Mouse (Mus musculus) embryonic fibroblast, embryonic 13.5 days (primary cell): Measurements from ENCODE around the gene Tuba1c. TPM values are rescaled to one million over a fixed set of nuclear protein-coding genes. Genes with fewer than 3 reads are reported as not detected.
"Not testable (repeated sequence)": the region's sequence is repeated elsewhere in the genome, so short reads cannot be mapped to it uniquely, and the experiment has no call there.

Experiments
- H3K27ac ChIP-seq: 2 replicates; pipeline ENCODE4 v1.5.1; 2012; ENCODE audit warnings: low read length, control low read depth, inconsistent platforms; ENCODE audit not compliant: insufficient read depth
- H3K4me1 ChIP-seq: 2 replicates; pipeline ENCODE4 v1.6.1; 2011; ENCODE audit warnings: low read length; ENCODE audit not compliant: control insufficient read depth, insufficient read depth
- H3K4me3 ChIP-seq: 2 replicates; pipeline ENCODE4 v1.5.1; 2011; ENCODE audit warnings: mild to moderate bottlenecking, control low read depth, low read length; ENCODE audit not compliant: insufficient read depth
- CTCF ChIP-seq: IDR thresholded peaks from 2 replicates; pipeline ENCODE4 v1.5.1; 2011; ENCODE audit warnings: mild to moderate bottlenecking, control low read depth, low read length, moderate library complexity, borderline replicate concordance; ENCODE audit not compliant: insufficient read depth
- POLR2A ChIP-seq: IDR thresholded peaks from 2 replicates; pipeline ENCODE4 v1.6.1; 2011; ENCODE audit warnings: low read depth, mild to moderate bottlenecking, control low read depth, low read length, moderate library complexity
- polyA plus RNA-seq: library from polyadenylated mRNA; stranded (reverse); fragments of >200 nt; gene quantifications from 2 replicates; pipeline ENCODE4 v1.2.4, GENCODE M21; 2011; ENCODE audit warnings: low read depth; ENCODE audit not compliant: missing spikeins, insufficient read length

Tuba1c gene
- polyA plus RNA-seq, 1 experiment = 171 TPM

- H3K4me3 ChIP-seq = no peak overlapping the region
- H3K27ac ChIP-seq = no peak overlapping the region
- 0 out of 2 replicates have a peak, but pooled peaks cover 3% of the 10 kb centered on the region for H3K4me1 ChIP-seq
- TF ChIP-seq CTCF (peak; percentile 40; the same call in 1 of the 2 replicates), POLR2A (no peak)
Observed at GRCm38 (mm10) chr15:99049473-99050253, 20.0 kb downstream of the Tuba1c start.

GRCm38 (mm10) chr15:99053373-99053772 is 23.7 kb downstream of the Tuba1c start:
- Histone ChIP-seq H3K27ac (no peak overlapping the region), H3K4me1 (no peaks in the 10 kb centered on the region), H3K4me3 (no peak overlapping the region)
- TF ChIP-seq CTCF (no peak), POLR2A (no peak)

- no peak for TF ChIP-seq POLR2A
- TF ChIP-seq CTCF = no peak
- H3K4me3 ChIP-seq = 0 out of 2 replicates have a peak within 1 kb of the TSS, but pooled peaks have one; percentile 4
- no peak within 1 kb of the TSS for H3K27ac ChIP-seq
- no peaks in the 10 kb centered on the region for H3K4me1 ChIP-seq
Observed at GRCm38 (mm10) chr15:99055040-99055439, 25.3 kb downstream of the Tuba1c start, which contains the start of gene Prph. Prph (plus strand) TSS chr15:99055174.

GRCm38 (mm10) chr15:99055511-99055961 is 25.8 kb downstream of the Tuba1c start:
- TF ChIP-seq CTCF = no peak
- no peak for TF ChIP-seq POLR2A
- H3K27ac ChIP-seq = no peak overlapping the region
- 0 out of 2 replicates have a peak overlapping the region, but pooled peaks have one; percentile 4 for H3K4me3 ChIP-seq
- H3K4me1 ChIP-seq = no peaks in the 10 kb centered on the region

GRCm38 (mm10) chr15:99056332-99056731 is 26.6 kb downstream of the Tuba1c start:
- Histone ChIP-seq H3K4me3 (no peak overlapping the region), H3K4me1 (no peaks in the 10 kb centered on the region), H3K27ac (no peak overlapping the region)
- no peak for TF ChIP-seq POLR2A
- peak; percentile 46; the same call in 1 of the 2 replicates for TF ChIP-seq CTCF

GRCm38 (mm10) chr15:99065557-99066165 is 36.0 kb downstream of the Tuba1c start:
- no peak overlapping the region for H3K27ac ChIP-seq
- H3K4me1 ChIP-seq = no peaks in the 10 kb centered on the region
- H3K4me3 ChIP-seq = no peak overlapping the region
- no peak for TF ChIP-seq CTCF
- no peak for TF ChIP-seq POLR2A

GRCm38 (mm10) chr15:99071988-99072387 is 42.3 kb downstream of the Tuba1c start:
- TF ChIP-seq POLR2A (no peak), CTCF (no peak)
- H3K4me3 ChIP-seq = no peak overlapping the region
- H3K4me1 ChIP-seq = peaks cover 4% of the 10 kb centered on the region; the same call in 1 of the 2 replicates
- H3K27ac ChIP-seq = no peak overlapping the region

GRCm38 (mm10) chr15:99074019-99074599 is 44.4 kb downstream of the Tuba1c start, which contains the start of gene Troap:
Troap (plus strand) TSS chr15:99074575.
- H3K27ac ChIP-seq = peak within 1 kb of the TSS; percentile 90
- peak within 1 kb of the TSS; percentile 96 for H3K4me3 ChIP-seq
- TF ChIP-seq CTCF (no peak), POLR2A (no peak)
- H3K4me1 ChIP-seq = peaks cover 4% of the 10 kb centered on the region; the same call in 1 of the 2 replicates

GRCm38 (mm10) chr15:99074600-99075333 is 45.1 kb downstream of the Tuba1c start:
- H3K27ac ChIP-seq = peak overlapping the region; percentile 90
- peak overlapping the region; percentile 96 for H3K4me3 ChIP-seq
- TF ChIP-seq POLR2A = peak; percentile 94
- no peak for TF ChIP-seq CTCF
- peaks cover 4% of the 10 kb centered on the region; the same call in 1 of the 2 replicates for H3K4me1 ChIP-seq

GRCm38 (mm10) chr15:99076011-99076410 is 46.3 kb downstream of the Tuba1c start:
- peak overlapping the region; percentile 96 for H3K4me3 ChIP-seq
- not testable (repeated sequence) for H3K27ac ChIP-seq

More at GRCm38 (mm10) chr15:99076011-99076410, 46.3 kb downstream of the Tuba1c start:
- not testable (repeated sequence) for H3K4me1 ChIP-seq
